Mouse (Mus musculus) lung, postnatal 36 days (tissue): ENCODE measurements around the gene Hcrtr1.

Experiments used
- DNase-seq: peaks from one replicate; pipeline ENCODE4 v3.0.0; 2022; ENCODE audit warnings: mixed read lengths

Gene Hcrtr1

GRCm38 (mm10) chr4:130167814-130168213 is 28.7 kb upstream of the Hcrtr1 start:
- DNase-seq, result peak; percentile 46

GRCm38 (mm10) chr4:130167321-130167720 is 28.2 kb upstream of the Hcrtr1 start:
- DNase-seq, result no peak

DNA sequence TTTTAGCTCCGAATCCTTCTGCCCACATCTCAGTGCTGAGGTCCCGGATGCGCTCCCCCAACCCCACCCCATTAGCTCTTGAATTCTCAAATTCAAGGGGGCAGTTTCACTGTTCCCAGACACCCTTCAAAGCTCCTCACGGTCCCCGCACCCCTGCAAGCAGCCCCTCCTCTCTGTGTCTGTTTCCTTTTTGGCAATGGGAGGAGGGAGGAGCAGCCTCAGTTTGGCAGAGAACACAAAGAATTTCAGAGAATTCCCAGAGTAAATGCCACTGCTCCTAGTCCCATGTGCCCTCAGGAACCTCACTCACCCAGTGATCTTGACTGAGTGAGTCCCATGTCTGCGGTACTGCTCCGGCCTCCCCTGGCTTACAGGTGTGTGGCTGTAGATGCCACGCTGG is 27.4 kb upstream of the Hcrtr1 start:
- DNase-seq, result peak; percentile 41

- DNase-seq, result no peak
Measured at GRCm38 (mm10) chr4:130166061-130166460, 26.9 kb upstream of the Hcrtr1 start.

DNA sequence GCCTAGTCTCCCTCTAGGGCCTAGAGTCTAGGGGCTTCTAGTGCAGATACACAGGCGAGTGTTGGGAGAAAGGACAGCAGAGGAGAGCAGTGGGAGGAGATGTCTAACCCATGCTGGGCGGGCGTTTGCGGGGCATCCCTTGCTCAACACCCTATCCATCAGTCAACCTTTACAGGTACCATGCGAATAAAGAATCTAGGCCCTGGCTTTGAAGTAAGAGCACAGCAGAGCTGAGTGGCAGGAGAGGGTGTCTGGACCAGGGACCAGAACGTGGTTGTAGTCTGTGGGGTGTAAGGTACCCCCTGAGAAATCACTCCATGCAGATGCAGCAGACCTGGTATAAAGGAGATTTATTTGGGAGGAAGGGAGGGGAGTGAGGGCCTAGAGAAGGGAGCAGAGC is 25.0 kb upstream of the Hcrtr1 start:
- DNase-seq, result no peak

- peak; percentile 74 for DNase-seq
Measured at GRCm38 (mm10) chr4:130163391-130163861, 24.3 kb upstream of the Hcrtr1 start.

DNA sequence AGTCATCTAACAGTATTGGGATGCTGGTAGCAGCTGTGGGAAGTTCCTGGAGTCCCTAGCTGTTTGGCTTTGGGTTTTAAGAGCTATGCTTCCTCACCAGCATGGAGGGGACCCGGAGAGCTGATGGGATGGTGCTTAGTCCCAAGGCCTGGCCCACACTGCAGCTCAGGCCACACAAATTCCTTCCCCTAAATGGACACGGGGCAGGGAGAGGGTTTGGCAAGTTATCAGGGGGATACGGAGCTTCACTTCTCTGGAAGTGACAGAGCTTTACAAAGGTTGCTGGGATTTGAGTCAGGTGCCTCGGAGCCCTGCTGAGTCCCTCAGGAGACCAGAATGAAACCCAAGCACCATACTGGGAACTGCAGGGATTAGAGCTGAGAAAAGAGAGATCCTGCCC is 22.2 kb upstream of the Hcrtr1 start:
- DNase-seq, result no peak

GRCm38 (mm10) chr4:130156812-130157371 is 17.7 kb upstream of the Hcrtr1 start:
- DNase-seq, result no peak

GRCm38 (mm10) chr4:130154250-130154649 is 15.1 kb upstream of the Hcrtr1 start:
- no peak for DNase-seq

DNA sequence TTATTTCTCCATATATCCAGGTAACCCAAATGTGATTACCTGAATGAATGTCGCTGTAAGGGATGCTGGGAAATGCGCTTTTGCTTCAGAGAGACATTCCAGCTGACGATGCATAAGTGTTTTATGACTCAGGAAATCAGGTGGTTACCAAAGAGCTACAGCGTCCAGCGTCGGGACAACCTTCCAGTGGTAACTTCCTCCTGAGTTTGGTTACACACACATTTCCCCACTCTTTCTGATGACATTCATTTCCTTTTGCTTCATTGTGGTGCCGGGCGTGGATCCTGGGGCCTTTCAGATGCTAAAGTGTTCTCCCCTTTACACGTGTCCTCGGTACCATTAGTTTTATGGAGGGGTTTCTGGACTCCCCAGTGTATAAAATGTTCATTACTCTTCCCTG is 9.2 kb upstream of the Hcrtr1 start:
- no peak for DNase-seq

- DNase-seq, result no peak
Measured at GRCm38 (mm10) chr4:130141786-130142185, 2.6 kb upstream of the Hcrtr1 start.

GRCm38 (mm10) chr4:130140992-130141402 is 1.8 kb upstream of the Hcrtr1 start:
- no peak for DNase-seq

DNA sequence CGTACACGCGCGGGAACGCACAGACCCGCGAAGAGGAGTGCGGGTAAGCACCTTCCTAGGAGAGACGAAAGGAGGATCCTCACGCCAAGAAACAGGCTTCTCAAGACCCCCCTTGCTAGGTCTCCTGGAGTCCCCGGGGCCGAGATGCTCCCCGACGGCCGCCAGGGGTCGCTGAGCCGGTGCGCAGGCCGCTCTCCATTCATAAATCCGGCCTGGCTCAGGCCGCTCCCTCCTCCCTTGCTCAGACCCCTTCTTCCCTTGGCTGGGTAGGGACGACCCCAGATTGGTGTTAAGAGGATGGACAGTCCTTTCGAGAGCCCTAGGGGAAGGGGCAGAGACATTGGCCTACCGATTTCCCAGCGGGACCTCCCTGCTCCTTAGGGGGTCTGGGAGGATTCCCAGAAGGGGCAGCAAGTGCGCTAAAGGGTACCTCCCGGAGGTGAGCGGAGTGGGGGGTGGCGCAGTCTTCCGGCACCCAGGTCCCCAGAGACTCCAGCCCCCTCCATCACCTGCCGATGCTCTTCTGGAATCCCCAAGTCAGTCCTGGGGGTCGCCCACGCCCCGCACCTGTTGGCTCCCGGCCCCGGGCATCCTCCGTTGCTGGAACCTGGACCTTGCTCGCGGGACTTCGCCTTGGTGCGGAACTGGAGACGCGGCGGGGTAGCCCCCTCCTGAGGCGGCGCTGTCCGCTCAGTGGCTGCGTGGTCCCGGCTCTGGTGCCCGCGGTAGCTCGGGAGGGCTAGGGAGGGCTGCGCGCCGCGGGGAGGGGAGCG is 532 bp downstream of the Hcrtr1 start:
- DNase-seq, result peak; percentile 79

- DNase-seq, result no peak
Measured at GRCm38 (mm10) chr4:130133399-130133798, 5.8 kb downstream of the Hcrtr1 start.

DNA sequence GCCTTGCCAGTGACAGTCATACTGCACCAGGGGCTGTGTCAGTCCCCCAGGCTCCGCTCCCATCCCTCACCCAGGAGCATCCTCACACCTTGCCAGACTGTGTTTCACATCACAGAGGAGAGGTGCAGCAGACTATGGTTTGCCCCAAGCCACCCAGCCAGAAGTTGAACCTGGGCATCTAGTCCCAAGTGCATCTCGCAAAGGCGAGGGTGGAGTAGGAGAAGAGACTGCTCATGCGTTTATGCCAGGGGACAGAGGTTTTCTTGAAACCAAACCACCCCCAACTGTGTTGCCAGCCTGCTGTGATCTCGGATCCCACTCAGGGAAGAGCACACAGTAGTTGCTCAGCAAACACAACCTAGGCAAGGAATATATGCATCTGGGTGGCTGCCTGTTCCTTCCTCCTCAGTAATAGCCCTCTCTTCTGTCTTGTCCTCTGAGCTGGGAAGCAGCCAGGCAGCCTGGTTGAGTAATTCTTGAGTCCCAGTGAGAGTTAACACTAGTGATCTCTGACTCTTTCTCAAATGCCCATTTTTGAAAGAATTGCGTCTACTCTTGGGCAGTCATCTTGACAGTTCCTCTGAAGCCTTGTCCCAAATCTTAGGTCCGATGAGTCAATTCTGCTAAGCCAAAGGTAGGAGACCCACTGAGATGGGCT is 7.6 kb downstream of the Hcrtr1 start:
- DNase-seq, result no peak

DNA sequence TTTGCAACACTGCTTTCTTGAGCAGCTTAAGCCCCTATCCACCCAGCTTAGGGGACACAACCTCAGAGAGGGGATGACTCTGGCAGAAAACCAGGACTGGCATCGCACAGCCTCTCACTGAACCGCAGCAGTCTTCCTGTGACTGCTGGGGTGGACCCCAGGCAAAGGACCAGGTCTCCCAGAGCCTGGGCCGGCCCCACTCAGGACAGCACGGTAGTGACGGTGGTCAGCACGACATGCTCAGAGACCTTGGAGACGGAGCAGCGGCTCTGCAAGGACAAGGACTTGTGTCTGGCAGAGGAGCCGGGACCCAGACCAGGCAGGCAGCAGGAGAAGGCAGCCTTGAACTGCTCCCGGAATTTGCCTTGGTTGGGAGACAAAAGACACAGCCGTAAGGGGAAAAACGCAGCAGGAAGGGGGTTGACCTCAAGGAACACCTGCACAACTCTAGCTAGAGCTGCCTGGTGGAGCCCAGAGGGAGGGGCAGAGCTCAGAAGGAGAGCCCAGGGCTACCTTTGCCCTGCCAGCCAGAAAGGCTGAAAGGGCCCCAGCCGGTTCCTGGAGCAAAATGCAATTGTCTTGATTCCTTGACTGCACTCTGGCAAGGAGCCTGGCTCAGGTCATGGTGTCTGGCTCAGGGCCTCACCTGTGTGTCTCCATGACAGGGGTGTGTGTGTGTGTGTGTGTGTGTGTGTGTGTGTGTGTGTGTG is 8.4 kb downstream of the Hcrtr1 start:
- no peak for DNase-seq

- no peak for DNase-seq
Measured at GRCm38 (mm10) chr4:130130082-130130481, 9.1 kb downstream of the Hcrtr1 start.

- DNase-seq, result no peak
Measured at GRCm38 (mm10) chr4:130128907-130129306, 10.3 kb downstream of the Hcrtr1 start.

DNA sequence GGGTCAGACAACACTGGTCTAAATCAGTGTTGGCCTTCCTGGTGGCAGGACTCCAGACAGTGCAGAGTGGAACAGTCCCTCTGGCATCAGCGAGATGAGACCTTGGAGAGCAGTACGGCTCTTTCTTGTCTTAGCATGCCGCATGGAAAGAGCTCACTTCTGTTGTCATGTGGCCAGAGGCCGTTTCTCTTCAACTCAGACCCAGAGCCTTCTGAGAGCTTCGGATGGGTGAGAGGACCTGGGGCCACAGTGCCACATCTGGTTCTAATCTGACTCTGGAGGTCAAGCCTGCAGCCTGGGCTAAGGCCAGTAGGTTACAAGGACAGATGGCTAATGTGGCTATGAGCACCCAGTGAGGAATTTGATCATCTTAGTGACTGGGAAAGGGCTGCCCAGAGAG is 13.2 kb downstream of the Hcrtr1 start:
- no peak for DNase-seq

GRCm38 (mm10) chr4:130125164-130125563 is 14.0 kb downstream of the Hcrtr1 start:
- peak; percentile 86 for DNase-seq

GRCm38 (mm10) chr4:130124110-130124509 is 15.0 kb downstream of the Hcrtr1 start:
- DNase-seq, result peak; percentile 84

DNA sequence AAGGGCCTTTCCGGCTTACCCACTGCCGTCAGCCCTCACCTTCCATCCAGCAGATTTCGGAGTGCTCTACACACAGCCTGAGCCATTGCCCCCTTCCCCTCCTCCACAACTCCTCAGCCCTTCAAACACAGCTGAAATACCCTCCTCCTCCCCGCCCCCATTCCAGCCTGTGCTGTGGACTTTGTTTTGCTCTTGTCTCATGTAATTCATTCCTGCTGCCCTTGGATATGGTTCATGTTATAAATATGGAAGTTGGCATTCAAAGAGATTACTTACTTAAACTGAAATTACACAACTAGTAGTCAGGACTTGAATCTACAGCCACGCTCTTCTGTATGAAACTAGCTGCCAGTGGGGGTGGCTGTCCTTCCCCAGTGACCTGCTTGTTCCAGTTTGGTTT is 16.1 kb downstream of the Hcrtr1 start:
- DNase-seq, result peak; percentile 31

- peak; percentile 71 for DNase-seq
Measured at GRCm38 (mm10) chr4:130121560-130121959, 17.6 kb downstream of the Hcrtr1 start.
